Mouse (Mus musculus) left cerebral cortex, postnatal 4 days (tissue): ENCODE measurements at regions not wholly inside any gene's neighbourhood (a gene's known extent, or its start where the extent isn't known, plus 50 kb on each side); places are given as distances from the start of the nearest gene placed in this dataset.
A peak's percentile ranks its signal among the peaks of the same experiment; 100 is the strongest.

Experiments
- DNase-seq: peaks from one replicate; pipeline ENCODE4 v3.0.0-alpha.2; 2022
- intact Hi-C: fragments of 180-260 bp; cut with DNase I; formaldehyde crosslinking; loops from one replicate; pipeline ENCODE4 v1.15.1; 2025

DNA sequence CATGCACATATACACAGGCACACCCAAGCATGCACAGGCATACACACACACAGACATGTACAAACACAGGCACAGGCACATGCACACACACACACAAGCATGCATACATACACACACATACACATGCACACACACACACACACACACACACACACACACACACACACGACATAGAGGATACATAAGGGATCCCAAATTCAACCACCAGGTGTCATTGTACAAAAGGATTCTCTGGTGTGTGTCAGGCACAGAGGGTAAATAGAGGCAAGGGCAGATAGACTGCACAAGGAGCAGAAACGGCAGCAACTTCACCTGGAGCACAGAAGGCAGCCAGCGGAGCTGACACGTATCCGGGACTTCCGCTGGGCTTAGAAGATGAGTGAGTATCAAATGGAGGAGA, 428.1 kb upstream of the Zmiz1 start:
- no peak for DNase-seq
- intact Hi-C loops = no loop called here

DNA sequence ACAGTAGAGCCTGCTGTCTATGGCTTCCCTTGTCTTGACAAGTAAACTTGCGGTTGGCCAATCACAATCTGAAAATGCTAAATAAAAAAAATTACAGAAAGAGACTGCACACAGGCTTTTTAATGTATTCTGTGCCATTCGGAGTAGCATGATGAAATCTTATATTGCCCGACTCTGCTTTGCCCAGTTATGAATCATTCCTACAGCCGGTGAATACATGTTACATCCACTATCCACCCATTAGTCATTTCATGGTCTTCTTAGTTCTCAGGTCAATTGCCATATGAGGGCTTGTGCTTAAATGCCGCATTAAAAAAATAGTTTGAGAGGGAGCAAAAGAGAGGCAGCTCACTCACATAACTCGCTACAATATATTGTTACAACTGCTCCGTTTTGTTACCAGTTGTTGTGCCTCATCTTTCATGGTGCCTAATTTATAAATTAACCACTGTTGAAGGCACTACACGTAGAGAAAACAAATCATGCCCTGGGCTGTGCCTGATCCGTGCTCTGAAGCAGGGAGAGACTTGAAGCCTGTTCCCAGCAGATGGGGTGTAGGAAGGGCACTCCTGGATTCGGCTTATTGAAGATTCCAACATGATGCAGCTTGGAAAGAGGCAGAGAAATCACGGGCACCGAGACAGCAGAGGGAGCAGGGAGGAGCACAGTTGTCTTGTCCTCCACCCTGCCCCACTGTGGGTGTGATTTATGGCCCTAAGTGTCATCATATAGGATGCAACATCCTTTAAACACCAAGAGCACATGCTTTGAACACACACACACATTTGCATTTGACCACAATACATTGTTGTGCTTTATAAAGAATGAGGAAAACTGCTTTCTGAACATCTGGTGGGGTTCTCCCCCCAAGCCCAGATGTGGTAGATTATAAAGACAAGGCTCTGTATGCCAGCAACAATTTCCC, 427.0 kb upstream of the Zmiz1 start:
- intact Hi-C loops = no loop called here

DNA sequence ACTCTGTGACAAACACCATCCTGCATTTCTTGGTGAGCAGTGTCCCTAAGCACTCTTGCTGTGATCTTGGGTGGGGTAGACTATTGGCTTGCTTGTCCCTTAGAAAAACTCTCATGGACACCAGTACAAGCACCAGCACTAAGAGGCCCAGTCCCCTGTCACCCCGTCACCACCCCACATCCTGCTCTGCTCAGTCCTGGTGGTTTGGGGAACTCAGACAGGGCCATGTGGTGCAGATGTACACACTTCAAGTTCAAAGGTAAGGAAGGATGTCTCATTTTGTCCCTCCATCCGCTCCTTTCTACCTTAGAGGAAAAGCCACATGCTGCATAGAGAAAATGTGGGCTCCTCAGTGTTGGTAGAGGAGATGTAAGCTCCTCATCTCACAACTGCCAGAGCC, 426.1 kb upstream of the Zmiz1 start:
- no peak for DNase-seq
- intact Hi-C loops = no loop called here

More for the DNA sequence above, 427.0 kb upstream of the Zmiz1 start:
- no peak for DNase-seq

DNA sequence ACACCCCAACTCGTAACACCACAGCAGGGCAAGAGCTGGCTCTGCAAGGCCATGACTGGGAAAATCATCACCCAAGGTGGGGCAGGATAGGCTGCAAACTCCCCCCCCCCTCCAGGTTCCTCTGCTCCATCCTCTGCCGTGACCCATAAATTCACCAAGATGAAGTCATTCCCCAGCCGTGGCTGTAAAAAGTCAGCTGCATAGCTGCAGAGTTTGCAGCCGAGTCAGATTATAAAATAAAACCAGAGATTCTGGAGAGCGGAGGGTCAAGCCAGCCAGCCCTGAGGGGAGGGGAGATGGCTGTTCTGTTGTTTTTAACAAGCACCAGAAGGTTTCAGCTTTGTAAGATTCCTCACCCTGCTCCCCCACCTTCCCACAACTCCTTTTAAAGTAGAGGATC, 416.7 kb upstream of the Zmiz1 start:
- intact Hi-C loops = no loop called here
- DNase-seq = no peak

DNA sequence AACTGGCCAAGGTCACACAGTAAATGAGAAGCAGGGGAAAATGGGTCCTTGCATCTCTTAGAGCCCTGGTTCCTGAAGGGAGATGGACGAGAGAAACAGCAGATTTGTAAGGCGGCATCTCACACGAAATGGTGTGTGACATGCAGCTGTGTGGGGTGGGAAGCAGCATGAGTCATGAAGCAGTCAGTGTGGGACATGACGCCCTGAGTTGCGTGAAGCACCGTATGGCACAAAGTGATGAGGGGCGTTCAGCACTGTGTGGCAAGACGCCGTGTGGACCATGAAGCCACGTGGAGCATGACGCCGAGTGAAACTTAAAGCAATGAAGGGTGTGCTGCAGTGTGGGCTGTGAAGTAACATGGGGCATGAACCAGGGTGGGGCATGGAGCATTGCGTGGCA, 414.9 kb upstream of the Zmiz1 start:
- no peak for DNase-seq
- intact Hi-C loops = no loop called here

DNA sequence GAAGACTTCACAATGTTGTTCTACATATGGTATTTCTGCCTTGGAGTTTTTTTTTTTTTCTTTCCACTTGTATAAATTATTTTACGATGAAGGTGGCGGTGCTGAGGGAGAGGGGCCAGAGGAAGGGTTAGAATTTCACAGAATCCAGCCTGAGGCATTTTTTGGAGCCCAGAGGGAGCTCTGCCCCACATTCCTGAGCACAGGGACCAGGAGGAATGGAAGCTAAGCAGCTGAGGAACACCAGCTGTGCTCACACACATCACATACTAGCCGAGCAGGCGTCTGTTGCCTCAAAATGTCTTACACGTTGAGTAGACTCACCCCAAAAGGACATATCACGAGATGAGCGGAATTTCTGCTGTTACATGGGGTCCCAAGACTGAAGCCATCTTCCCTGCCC, 414.1 kb upstream of the Zmiz1 start:
- intact Hi-C loops = no loop called here
- DNase-seq = no peak

DNA sequence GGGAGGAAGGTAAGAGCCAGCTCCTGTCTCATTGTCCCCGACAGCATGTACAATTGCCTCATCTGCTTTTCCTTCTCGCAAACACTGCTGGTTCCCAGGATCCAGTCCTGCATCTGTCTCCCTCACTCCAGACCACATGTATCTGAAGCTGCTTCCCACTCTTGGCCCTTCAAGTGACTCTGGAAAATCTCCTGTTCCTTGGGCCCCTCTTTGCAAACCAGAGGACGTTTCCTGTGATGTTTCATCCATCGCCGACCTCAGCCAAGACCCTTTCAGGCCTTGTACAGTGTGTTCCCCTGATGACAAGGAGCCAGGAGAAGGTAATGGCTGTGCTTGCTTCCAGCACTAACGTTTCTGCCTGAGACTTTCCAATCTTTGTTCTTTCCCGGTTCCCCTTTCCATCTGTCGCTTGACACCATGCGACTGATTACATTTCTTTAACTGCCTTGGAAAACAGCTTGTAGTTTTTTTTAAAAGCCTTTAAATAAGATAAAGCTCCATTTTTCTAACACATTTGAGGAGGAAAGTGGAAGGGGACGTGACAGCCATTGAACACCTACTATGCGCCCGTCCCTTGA, 408.2 kb upstream of the Zmiz1 start:
- DNase-seq = no peak
- intact Hi-C loops = no loop called here

DNA sequence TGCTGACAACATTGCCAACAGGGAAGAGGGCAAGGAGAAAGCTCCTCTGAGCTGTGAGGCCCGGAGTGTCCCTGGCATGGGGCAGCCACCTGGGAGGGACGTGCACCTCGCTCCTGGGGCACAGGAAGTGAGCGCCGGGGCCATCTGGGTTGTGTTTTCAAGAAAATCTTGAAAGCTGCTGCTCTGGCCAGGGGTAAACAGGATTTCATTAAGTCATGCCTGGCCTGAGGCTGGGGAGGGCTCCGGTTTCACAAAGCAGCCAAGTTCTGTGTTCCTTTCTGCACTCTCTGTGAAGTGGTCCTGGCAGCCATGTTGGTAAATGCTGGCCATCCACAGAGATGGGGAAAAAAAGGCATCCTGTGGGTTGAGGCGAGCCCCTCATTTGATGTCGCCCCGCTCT, 406.8 kb upstream of the Zmiz1 start:
- intact Hi-C loops = no loop called here
- no peak for DNase-seq

DNA sequence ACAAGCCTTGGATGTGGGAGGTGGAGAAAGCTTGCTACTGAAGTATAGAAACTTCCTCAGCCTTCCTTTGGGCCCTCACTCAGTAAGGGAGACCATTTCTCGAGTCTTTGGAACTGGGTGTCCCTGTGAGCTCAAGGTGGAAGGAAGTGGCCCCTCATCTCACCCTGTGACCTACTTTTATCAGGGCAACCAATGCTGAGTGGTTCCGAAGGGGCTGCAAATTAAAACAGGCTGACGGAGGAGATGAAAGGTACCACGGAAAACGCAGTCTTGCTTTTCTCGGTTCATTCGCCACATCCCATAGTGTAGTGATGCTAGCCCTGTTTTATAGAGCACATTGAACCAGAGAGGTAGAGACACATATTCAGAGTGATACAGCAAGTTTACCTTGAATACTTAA, 399.6 kb upstream of the Zmiz1 start:
- intact Hi-C loops = no loop called here
- DNase-seq = no peak

DNA sequence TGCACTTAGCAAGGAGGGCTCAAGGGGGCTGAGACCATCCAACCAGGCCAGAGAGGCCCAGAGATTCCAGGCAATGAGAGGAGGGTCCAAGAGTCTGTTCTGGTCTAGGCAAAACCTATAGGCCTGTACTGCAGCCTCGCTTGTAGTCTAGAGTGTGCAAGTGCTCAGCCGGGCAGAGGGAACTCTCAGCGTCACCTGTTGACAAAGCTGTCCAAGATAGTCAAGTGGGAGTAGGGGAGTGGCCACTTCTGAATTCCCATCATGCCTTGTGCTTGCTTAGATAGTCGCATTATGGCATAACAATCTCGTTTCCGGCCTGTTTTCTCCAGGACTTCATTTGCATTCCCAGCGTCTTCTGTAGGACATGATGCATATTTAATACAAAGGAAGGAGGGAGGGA, 398.7 kb upstream of the Zmiz1 start:
- intact Hi-C loops = no loop called here
- no peak for DNase-seq

DNA sequence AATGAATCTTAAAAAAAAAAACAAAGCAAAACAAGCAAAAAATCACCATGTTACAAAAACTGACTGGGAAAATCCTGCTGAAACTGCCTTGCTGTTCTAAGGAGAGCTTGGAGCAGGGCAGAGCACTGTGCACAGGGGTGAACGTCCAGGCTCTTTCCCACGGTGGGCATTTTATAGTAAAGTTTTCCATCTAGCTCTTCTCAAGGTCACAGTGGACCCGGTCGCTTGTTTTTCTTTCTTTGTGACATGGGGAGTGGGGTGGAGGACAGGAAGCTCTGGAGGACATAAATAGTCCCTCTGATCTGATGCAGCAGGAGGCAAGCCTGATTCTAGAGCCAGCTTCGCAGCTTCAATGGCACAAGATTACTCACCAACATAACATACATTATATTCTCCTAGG, 395.9 kb upstream of the Zmiz1 start:
- DNase-seq = no peak
- intact Hi-C loops = no loop called here

DNA sequence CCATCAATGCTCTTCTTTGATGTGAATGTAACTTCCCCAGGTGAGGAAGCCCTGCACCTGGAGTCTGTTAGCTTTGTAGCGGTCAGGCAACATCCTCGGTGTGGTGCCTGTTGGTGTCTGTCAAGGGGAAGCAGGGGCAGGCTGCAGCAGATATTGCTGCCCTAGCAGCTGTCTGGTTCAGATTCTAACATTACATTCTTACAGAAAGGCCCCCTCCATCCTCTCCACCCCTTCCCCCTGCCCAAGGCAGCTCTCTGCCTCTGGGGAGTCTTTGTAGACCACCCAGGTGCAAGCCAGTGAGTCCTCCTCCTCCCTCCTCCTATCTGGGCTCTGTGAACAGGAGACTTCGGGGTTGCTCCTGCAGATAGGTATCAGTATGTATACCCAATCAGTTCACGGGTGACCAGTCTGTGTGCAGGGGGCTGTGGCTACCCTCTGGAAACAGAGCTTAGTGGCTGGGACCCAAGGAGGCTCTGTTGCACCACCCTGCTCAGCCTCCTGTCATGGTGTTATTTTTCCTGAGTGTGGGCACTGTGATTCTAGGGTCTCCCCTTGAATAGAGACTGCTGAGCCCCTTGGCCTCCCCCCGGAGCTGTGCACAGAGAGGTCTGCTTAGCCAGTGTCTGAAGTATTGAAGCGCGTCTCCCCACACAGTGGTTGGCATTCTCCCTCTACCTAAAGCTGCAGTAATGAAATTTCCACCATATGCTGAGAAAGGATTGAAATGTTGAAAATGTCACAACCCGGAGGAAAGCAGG, 394.6 kb upstream of the Zmiz1 start:
- DNase-seq = no peak
- intact Hi-C loops = no loop called here

DNA sequence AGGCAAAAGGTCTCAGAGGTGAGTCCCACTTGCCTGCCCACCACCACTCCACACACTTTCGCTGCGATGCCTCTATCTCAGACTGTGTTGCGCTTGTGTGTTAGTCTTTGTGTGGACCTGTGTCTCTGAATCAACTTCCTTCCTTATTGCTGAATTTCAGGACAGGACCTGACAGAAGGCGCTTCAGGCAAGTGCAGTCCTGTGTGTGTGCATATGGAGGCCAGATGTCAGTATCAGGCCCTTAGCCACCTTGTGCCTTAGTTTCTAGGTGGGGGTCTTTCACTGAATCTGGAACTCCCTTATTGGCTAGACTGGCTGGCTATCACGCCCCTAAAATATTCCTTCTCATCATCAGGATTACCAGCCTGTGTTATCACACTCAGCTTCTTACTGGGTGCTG, 391.6 kb upstream of the Zmiz1 start:
- no peak for DNase-seq
- intact Hi-C loops = no loop called here

DNA sequence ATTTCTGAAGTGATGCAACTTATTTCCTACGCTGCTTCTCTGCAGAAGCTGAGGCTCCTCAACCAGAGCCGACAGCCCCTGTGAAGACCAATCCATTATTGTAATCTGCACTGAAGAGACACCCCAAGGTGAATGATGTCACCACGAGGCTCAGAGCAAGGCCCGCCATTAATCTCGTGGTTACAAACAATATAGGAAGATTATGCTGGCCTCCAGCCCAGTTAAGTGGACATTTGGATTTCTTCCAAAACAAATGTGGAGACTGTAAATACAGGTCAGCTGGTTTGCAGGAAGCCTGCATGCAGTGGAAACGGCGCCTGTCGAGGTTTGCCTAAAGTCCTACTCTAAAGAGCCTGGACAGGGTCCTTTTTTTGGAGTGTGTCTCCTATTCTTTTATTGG, 390.6 kb upstream of the Zmiz1 start:
- DNase-seq = peak; percentile 32
- intact Hi-C loops = no loop called here

DNA sequence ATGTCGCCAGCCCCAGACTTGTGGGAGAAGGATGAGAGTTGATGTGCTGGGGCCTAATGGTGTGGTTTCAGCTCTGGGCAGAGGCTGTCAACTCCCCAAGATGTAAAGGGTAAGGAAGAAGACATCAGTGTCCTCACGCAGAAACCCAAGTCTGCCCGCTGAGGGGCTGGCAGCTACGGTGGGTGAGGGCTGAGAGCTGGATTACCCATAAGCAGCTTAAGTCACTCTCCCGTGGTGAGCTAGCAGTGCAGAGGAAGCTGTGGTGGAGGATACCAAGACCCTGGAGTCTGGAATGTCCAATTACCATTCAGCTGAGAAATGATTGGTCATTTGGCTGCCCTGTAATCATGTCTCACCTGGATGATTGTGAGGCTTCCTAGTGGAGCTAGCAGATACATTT, 385.8 kb upstream of the Zmiz1 start:
- DNase-seq = peak; percentile 59
- intact Hi-C loops = no loop called here

DNA sequence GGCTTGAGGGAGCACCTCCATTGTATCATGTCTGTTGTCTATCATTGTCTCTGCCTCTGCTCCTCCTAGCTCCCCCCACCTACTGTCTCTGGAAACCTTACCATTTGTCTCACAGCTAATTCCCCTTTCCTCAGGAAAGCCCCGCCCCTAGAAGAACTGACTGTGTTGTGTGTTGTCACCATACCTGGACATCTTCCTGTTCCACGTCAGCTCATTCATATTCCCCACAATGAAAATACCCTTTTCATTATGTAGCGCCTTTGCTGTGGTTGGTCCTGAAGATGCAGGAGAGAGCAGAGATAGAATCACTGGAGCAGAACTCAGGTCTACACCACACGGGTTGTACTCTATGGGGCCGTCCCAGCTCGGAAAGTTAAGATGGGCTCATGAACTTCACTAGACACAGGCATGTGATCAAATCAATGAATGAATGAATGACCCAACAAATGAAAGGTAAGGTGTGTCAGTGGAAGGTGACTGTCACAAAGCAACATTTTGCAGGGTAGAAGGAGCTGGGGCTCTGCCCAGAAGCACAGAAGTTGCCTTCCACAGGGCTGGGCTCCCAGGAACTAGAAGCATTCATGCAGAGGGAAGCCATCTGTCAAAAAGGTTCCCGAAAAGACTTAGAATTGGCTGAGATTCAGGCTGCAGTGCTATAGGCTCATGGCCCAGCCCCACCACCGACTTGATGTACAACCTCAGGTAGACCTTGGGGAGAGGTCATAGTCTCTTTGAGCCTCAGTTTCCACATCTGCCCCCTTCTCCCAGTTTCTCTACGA, 384.8 kb upstream of the Zmiz1 start:
- intact Hi-C loops = no loop called here
- DNase-seq = peak; percentile 83

DNA sequence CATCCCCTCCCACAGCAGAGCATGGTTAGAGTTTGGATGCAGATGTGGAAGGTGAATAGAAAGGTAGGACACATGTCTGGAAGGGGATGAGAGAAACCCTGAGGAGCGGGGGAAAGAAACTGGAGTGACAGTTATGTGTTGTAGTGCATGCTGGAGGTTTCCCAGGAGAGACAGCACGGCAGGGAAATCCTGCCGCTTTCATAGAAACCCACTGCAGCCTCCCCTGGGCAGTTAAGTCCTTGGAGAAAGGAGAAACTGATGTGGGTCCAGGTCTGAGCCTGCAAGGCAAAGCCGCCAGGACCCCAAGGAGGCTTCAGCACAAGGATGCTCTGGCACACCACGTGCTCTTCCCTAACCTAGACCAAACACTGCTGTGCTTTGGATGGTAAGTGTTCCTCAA, 384.1 kb upstream of the Zmiz1 start:
- DNase-seq = no peak
- intact Hi-C loops = no loop called here

DNA sequence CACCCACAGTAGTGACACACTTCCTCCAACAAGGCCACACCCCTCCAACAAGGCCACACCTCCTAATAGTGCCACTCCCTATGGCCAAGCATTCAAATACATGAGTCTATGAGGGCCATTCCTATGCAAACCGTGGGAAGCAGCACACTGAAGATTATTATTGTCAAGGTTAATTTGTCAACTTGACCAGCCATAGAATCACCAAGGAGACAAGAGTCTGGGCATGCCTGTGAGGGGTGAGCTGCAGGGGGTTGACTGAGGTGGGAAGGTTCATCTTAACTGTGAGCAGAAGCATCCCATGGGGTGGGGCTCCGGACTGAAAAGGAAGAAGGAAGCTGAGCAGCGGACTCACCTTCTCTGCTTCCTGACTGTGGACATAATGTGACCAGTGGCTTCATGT, 378.6 kb upstream of the Zmiz1 start:
- intact Hi-C loops = no loop called here
- DNase-seq = no peak

DNA sequence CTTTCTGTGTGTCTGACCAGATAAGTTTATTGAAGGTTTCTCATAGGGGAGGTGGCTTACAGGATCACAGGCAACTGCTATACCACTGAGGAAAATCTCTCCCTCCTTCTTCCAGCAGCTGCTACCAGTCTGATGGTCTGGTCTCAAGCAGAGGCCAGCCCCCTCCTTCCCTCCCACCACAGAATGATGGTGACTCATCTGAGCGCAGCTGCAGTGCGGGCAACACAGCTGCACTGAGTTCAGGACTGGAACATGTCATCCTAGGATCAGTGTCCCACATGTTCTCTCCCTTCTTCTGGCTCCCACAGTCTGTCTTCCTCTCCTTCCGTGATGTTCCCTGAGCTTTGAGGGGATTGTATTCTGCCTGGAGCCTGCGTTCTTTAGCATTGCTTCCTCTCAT, 375.1 kb upstream of the Zmiz1 start:
- intact Hi-C loops = no loop called here
- no peak for DNase-seq

DNA sequence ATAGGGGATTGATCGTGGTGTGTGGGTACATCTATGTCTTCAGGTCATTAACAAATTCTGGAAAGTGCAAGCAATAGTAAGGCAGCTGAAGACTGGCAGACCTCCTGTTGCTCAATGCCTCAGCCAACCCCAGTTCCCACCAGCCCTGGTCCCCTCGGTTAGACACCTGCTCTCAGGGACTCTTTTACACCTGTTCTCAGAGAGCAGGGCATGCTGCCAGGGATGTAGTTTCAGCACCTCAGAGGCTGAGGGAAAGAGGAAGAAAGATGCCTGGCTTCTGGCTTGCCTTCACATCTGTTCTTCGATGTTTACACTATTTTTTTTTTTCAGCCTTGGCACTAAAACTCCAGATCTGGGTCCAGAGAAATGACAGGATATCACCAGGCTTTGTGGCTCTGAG, 362.2 kb upstream of the Zmiz1 start:
- no peak for DNase-seq
- intact Hi-C loops = no loop called here

DNA sequence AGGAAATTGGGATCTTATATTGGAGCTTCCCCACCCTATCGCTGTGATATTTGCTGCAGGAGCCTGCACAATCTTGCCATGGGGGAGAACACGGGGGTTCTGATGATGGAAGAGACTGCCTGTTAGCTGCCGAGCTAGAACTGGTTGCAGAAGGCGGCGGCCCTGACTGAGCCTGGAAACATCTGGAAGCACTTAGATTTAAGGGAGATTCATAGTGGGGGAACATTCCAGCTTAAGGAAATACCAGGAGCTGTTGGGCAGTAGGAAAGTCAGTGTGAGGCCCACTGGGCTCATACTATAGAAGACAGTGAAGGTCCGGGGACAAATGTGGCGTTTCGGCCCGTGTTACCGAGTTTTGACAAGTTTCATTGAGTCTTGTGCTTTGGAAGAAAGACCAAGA, 353.6 kb upstream of the Zmiz1 start:
- intact Hi-C loops = no loop called here
- DNase-seq = no peak
